Mouse (Mus musculus) embryonic fibroblast, embryonic 13.5 days (primary cell): ENCODE measurements around the gene Usf1.

ENCODE experiments used
- CTCF ChIP-seq: IDR thresholded peaks from 2 replicates; pipeline ENCODE4 v1.5.1; 2011; ENCODE audit warnings: mild to moderate bottlenecking, control low read depth, low read length, moderate library complexity, borderline replicate concordance; ENCODE audit not compliant: insufficient read depth
- POLR2A ChIP-seq: IDR thresholded peaks from 2 replicates; pipeline ENCODE4 v1.6.1; 2011; ENCODE audit warnings: low read depth, mild to moderate bottlenecking, control low read depth, low read length, moderate library complexity

- TF ChIP-seq CTCF, result no peak
- no peak for TF ChIP-seq POLR2A
Measured at GRCm38 (mm10) chr1:171452923-171453322, 41.8 kb downstream of the Usf1 start.
